Mouse (Mus musculus): Measurements from ENCODE around the gene Tesc.

Gene Tesc

DNA sequence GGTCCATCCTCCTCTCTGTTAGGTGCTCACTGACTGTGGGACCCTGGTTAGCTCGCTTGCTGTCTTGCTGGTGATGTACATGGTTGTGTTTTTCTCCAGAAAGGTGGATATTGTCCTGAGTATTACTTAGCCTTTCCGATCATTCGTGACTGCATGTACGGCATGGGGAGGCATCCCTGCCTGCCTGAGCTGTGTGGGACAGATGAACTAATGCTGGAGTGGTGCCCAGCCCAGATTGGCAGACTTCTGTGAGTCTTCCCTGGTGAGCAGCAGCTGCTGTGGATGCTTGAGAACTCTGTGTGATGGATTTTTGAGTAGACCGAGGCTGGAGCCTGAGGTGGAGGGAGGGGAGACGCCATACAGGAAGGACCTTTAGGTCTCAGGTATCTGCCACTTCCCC, 17.4 kb downstream of the Tesc start:
- DNase-seq (ENCODE audit: low spot score) = no peak

GRCm38 (mm10) chr5:118045385-118045784, 17.8 kb downstream of the Tesc start:
- DNase-seq (ENCODE audit: low spot score) = no peak

GRCm38 (mm10) chr5:118047091-118047757, 19.7 kb downstream of the Tesc start:
- DNase-seq (ENCODE audit: low spot score) = peak; percentile 83

GRCm38 (mm10) chr5:118048412-118048811, 20.9 kb downstream of the Tesc start:
- DNase-seq (ENCODE audit: low spot score) = peak; percentile 38

DNA sequence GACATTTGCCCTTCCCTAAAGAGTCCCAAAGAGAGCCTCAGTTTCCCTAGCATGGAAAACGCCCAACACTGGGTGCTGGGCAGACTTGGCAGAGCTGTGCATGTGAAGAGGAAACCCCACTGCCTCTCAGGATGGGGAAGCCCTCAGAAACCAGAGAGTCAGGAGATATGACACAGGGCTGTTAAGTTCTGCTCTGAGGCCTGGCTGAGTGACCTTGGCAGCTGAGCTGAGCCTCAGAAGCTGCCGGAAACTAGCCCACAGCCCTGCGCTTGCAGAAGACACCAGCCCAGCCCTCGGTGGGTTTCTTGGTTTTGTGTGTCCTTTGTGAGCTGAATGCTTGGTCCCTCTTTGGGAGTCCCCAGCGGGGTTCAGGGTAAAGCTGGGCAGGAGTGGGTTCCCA, 21.4 kb downstream of the Tesc start:
- DNase-seq (ENCODE audit: low spot score) = peak; percentile 27

GRCm38 (mm10) chr5:118050743-118051142, 23.2 kb downstream of the Tesc start:
- DNase-seq (ENCODE audit: low spot score) = no peak

DNA sequence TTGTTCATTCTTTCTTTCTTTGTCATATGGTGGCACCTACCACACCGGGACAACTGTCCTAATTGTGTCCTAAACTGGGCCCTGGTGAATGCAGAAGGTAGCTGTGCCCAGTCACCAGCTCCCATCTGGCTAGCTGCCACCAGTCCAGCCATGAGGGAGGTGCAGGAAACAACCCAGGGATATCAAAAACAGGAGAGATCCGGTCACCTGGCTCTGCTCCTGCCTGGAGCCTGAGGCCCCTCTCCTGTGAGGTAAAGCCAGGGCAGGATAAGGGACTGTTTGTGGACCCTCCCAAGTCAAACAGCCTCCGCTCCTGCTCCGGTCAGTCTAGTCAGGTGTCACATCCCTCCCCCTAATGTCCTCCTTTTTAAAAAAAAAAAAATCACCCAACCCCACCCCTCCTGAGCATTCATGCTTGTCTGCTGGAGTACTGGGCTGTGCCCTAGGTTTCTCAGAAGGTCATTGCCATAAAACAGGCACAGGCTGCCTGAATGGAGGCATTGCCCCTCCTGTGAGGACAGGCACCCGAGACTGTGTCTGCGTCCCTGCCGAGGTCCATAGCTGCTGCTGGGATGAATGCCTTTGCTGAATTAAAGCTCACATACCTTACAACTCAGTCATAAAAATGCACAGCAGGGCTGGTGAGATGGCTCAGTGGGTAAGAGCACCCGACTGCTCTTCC, 24.6 kb downstream of the Tesc start:
- no peak for DNase-seq (ENCODE audit: low spot score)

DNA sequence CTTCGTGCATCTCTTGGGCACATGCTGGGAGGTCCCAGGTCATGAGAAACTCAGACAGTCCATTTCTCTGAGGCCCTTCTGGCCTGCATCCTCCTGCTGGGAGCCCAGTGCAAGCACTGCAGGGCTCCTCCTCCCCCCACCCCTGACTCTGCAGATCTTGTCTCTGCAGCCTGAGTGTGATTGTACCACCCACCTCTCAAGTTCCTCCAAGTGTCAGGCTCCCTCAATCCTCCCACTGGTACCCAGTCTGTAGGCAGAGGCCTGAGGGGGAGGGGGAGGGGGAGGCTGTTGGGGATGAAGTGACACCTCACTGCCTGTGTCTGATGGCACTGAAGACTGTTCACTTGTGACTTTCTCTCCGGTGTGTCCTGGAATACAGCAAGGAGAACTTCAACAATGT, 25.7 kb downstream of the Tesc start:
- DNase-seq (ENCODE audit: low spot score) = no peak

GRCm38 (mm10) chr5:118057508-118058111, 30.1 kb downstream of the Tesc start:
- no peak for DNase-seq (ENCODE audit: low spot score)

DNA sequence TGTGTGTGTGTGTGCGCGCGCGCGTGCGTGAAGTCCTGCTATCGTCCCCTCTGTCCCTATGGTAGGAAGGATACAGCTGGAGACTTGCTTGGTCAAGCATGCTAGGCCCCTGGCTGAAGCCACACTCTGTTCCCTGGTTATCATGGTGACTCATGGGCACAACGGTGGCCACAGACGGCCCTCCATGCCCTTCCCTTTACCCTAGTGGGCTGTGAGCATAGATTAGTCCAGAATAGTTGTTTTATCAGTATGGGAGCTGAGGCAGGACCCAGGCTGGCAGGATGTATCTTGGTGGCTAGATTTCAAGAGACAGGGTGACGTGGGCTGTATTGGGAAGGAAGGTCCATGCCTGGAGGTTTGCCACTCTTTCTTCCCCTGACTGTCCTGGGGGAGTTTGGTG, 31.3 kb downstream of the Tesc start:
- no peak for DNase-seq (ENCODE audit: low spot score)

DNA sequence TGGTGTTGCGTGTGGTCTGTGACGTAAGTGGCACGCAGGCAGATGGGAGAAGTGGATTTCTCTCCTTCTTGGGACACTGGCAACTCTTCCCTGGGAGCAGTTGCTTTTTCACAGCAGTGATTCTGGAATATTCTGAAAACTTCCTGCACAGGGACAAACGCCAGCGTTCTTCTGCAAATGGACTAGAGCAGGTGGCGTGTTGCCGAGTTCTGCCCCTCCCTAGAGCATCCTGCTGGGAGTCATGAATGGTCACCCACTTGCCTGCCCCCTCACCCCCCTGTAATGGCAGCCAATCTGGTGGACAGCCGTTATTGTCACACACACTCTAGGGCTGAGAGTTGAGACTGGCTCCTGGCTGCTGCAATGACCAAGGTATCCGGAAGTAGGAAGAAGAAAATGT, 32.1 kb downstream of the Tesc start:
- DNase-seq (ENCODE audit: low spot score) = no peak

DNA sequence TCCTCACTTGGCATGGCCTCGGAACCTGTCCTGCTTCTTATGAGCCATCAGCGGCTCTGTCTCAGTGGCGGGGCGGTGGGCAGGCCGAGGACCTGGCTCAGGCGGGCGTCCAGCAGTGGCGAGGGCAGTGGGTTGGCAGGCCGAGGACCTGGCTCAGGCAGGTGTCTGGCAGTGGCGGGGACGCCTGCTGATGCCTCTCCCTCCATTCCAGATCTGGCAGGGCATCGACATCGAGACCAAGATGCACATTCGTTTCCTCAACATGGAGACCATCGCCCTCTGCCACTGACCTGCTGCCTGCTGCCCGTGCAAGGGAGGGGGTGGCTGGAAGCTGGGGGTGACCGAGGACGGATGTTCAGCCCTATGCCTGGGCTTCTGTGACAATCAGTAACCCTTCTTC, 33.8 kb downstream of the Tesc start:
- no peak for DNase-seq (ENCODE audit: low spot score)

DNA sequence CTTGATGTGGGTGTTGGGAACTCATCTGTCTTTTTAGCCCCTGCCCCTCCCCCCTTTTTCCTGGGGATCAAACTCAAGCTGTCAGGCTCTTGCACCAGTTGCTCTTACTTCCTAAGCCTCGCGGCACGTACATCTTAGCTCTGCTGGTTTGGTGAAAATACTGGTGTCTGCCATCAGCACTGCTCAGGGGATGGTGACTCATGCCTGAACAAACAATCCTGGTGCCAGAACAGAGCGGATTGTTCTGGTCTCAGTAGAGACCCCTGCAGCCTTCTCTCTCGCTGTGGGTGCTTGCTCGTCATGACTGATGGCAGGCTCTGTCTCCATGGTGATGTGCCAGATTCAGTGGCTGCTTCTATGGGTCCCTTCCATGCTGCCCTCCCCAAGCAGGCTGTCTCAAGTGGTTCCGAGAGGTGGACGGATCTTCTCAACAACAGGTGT, 35.7 kb downstream of the Tesc start:
- no peak for DNase-seq (ENCODE audit: low spot score)

- DNase-seq (ENCODE audit: low spot score) = no peak
Observed at GRCm38 (mm10) chr5:118064284-118064901, 36.9 kb downstream of the Tesc start.

DNA sequence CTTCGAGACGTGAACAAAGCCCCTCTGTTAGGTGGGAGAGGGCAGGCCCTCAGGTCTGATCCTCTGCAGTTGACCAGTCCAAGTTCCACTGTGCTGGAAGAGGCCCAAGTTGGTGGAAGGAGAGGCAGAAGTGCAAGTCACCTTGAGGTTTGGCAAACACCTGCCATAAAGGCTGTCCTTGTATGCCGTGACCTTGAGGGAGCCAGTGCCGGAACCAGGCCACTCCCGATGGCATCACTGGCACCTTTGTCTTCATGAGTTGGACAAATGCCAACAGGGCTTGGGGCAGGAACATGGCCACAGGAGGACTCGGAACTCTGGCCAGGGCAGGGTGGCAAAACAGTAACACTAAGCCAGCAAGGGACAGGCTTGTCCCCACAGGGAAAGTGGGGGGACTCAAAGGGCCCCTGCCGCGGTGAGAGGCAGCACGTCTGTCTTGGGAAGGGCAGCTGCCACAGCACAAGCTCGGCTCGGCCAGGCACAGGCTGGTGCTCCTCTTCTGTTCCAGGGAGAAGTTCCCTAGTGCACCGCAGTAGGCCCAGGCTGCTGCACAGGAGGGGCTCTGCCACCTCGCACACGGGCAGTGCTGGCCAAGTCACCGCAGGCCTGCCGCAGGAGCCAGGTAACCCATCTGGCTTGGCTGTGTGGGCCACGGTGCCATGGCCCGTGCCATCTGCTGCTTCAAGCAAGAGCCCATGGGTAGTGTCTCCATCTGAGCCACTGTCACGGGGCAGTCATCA, 38.1 kb downstream of the Tesc start:
- DNase-seq (ENCODE audit: low spot score) = no peak

GRCm38 (mm10) chr5:118066828-118067227, 39.3 kb downstream of the Tesc start:
- peak; percentile 61 for DNase-seq (ENCODE audit: low spot score)

DNA sequence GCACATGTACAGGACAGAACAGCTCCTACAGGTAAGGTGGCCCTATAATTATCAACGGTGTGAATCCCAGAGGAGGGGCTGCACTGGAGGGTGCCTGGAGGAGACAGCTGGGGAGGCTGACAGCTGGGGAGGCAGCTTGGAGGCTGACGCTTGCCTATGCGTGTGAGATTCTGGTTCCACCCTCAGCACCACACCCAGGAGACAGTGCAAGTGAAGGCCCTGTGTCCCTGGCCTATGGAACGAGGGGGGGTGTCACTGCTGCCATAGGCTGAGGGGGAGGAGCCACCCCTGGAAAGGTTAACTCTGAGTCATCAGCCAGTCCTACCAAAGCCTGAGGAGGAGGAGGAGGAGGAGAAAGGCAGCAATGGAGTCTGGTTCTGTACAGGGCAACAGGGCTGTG, 40.0 kb downstream of the Tesc start:
- no peak for DNase-seq (ENCODE audit: low spot score)

DNA sequence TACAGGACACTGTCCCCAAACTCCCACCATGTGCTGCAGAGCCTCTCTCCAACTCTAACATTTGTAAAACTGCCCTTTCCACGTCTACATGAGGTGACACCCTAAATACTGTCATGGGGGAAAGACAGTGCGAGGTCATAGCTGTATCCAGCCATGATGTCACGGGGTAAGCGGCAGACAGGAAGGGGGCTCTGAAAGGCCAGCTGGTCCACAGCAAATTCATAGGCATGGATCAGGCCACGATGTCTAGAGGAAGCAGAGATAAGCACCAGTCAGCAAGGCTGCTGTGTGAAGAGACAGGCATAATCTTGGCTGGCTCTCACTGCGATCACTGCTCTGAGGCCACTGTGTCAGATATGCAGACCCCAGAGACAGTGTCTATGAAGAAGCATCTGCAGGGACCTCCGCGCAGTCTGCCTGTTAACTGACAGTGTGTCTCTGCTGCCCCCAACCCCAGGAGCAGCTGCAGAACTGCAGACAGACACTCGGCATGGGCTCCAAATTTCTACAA, 40.5 kb downstream of the Tesc start:
- DNase-seq (ENCODE audit: low spot score) = no peak

DNA sequence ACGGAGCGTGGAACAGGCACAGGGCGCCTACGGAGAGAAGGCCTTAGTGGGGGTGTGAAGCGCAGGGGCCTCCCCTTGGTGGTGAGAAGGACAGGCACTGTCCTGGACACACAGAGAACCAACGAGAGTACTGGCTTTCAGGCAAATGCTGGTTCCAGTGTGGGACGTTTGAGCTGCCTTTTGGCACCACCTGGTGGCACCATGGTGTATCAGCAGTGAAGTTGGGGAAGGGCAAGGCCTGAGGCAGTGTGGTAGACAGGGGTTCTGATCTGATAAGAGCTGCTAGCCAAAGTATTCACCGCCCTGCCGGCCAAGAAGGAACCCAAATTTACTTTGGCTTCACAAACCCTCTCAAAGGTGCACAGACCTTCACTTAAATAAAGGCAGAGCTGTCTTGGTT, 41.8 kb downstream of the Tesc start:
- DNase-seq (ENCODE audit: low spot score) = peak; percentile 80

GRCm38 (mm10) chr5:118071766-118072165, 44.2 kb downstream of the Tesc start:
- DNase-seq (ENCODE audit: low spot score) = no peak

DNA sequence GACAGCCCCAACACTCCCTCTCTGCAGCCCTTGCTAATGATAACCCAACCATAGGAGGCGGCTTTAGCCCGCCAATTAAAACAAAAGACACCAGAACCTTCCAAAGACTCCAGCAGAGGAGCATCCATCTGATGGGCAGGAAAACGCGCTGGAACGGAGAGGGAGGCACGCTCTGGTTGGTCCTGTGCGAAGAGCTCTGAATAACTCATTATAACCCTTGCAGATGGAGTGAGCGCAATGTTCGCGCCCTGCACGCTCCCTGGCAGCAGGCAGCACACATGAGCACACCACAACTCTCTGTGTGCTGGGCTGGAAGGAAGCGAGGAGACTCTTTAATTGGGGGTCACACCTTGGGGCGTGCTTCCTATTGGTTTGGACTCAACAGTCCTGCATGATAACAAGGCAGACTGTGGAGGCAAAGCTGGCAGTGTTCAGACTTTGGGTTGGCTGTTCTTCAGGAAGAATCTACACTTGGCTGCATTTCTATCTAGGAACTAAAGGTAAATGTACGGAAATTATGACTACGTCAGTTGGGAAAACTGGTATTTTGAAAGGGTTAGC, 45.8 kb downstream of the Tesc start:
- DNase-seq (ENCODE audit: low spot score) = no peak
